16 mouse cellular contexts compared by ENCODE assay signal in the genomic region with DNA sequence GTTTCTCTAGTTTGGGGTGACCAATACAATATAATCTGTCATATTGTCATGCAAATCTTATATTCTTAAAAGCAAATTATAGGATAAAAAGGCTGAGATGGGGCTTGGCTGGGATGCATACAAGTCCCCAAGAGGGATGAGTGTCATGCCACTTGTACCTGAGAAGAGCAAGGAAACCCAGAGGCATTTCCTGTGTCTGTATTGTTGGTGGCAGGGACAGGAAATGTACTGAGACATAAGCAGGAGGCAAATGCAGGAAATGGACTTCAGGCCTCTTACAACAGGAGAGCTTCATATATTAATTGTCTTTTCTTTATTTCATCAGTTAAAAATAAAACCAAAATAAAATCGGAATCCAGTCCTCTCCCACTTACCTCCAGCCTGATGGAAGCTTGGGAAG. TPM values are rescaled to one million over a fixed set of nuclear protein-coding genes. Genes with fewer than 3 reads are reported as not detected.
DNase-seq lines count a peak whose midpoint lies in the region; ATAC-seq and TF ChIP-seq lines count a peak whose summit lies in the region.
"Not testable (repeated sequence)": the region's sequence is repeated elsewhere in the genome, so short reads cannot be mapped to it uniquely, and the experiment has no call there.
"Had no signal": no experiment of that assay in that cellular context is flagged by ENCODE, and none has a peak within 500 bp of the region (broad histone marks: within the 10 kb centered on the region; RNA-seq: fewer than 3 reads in every experiment).

No protein-coding gene starts in this region.

- peak; percentile 80 for ATAC-seq in activated CD4-positive, CD25-positive, alpha-beta regulatory T cell, adult 4 months
- ATAC-seq in inflammation-experienced regulatory T-cells, adult 6 months: peak; percentile 80

- H3K27ac ChIP-seq in thymus, adult 2 months (ENCODE audit: control insufficient read depth, insufficient read depth, low read length): not testable (repeated sequence)

- not testable (repeated sequence) for H3K4me3 ChIP-seq in thymus, adult 2 months (ENCODE audit: control insufficient read depth, insufficient read depth, low read length)

- TF ChIP-seq CTCF in thymus, adult 2 months (IDR thresholded peaks at IDR 0.05; ENCODE audit: borderline replicate concordance, control insufficient read depth, extremely low read depth, insufficient read depth, low read length, poor library complexity): not testable (repeated sequence)

- not testable (repeated sequence) for TF ChIP-seq POLR2A in thymus, adult 2 months (IDR thresholded peaks at IDR 0.05; ENCODE audit: control insufficient read depth, extremely low read depth, insufficient read depth, low read length, poor library complexity)

- peak; percentile 42 for DNase-seq in CD4-positive, CD25-positive, alpha-beta regulatory T cell, adult 2 months (ENCODE audit: low read depth, low spot score)
- DNase-seq in CD8-positive naive resting alpha-beta T cell, adult 2 months (ENCODE audit: low read depth in 2 of 2, low spot score in 2 of 2): peak; percentile 19 to 21
- peak; percentile 51 for DNase-seq in naive thymus-derived CD4-positive, alpha-beta T cell, adult 2 months (ENCODE audit: low read depth)
- peak; percentile 16 for DNase-seq in thymus, adult 2 months
- DNase-seq in thymus, postnatal 14 days: peak; percentile 23

- not testable (repeated sequence) for H3K4me1 ChIP-seq in thymus, adult 2 months (replicated peaks; ENCODE audit: control insufficient read depth, insufficient read depth, low read length)

- not testable (repeated sequence) for H3K27me3 ChIP-seq in thymus, adult 2 months (ENCODE audit: control insufficient read depth, insufficient read depth, low read length)

- 76% methylated on average over 1 of the region's 1 CpGs for WGBS in thymus, adult 2 months

- H3K36me3 ChIP-seq in thymus, adult 2 months (ENCODE audit: control insufficient read depth, insufficient read depth, low read length): not testable (repeated sequence)

RNA-seq across cellular contexts. Expression of a gene that starts 5.1 kb away (rescaled TPM):
- 10 to 100 TPM; 61.1 to 77.0 TPM for polyA plus RNA-seq in activated CD4-positive, CD25-positive, alpha-beta regulatory T cell, adult 4 months (2017; shearing (Covaris generic))
- polyA plus RNA-seq in inflammation-experienced regulatory T-cells, adult 6 months (2017; shearing (Covaris generic)): 10 to 100 TPM; 52.2 to 73.3 (median 72.7) TPM
- 21.0 and 21.1 TPM in 2 replicates for polyA plus RNA-seq in thymus, adult 2 months (2012; rRNA removed)
- polyA plus RNA-seq: brain, embryonic 14.5 days; C2C12; embryonic facial prominence, embryonic 13.5 days; forebrain, embryonic 10.5 days; forebrain, embryonic 12.5 days; forebrain, embryonic 14.5 days had no signal

RNA-seq across cellular contexts. Expression of a gene that starts 47.9 kb away (rescaled TPM):
- polyA plus RNA-seq in activated CD4-positive, CD25-positive, alpha-beta regulatory T cell, adult 4 months (2017; shearing (Covaris generic)): 100 to 1,000 TPM; 232 to 244 TPM
- polyA plus RNA-seq in inflammation-experienced regulatory T-cells, adult 6 months (2017; shearing (Covaris generic)): 100 to 1,000 TPM; 164 to 254 (median 167) TPM
- 5.4 and 6.1 TPM in 2 replicates for polyA plus RNA-seq in thymus, adult 2 months (2012; rRNA removed)
- polyA plus RNA-seq: adrenal gland, adult 2 months; C2C12; embryonic facial prominence, embryonic 11.5 days; erythroblast, embryonic 14.5 days; forebrain, embryonic 10.5 days; forebrain, embryonic 12.5 days had no signal

Comparison
In these comparisons a context has a peak if more than half of its experiments do, and no peak if none do; other contexts are left out.
1. RNA of a gene that starts 47.9 kb away (polyA plus RNA-seq): 232 to 244 TPM in activated CD4-positive, CD25-positive, alpha-beta regulatory T cell, adult 4 months and 164 to 254 TPM in inflammation-experienced regulatory T-cells, adult 6 months; 5.4 to 6.1 TPM in thymus, adult 2 months; every median in the first group is over 10 times any median in the second.
2. Peak in every context shown above with its lines, with median percentiles within 50 percentile points of each other: DNase-seq.